21 mouse cellular contexts compared by ENCODE assay signal in genomic region chr1:170196211-170196610, GRCm38 (mm10). TPM values are rescaled to one million over a fixed set of nuclear protein-coding genes. Genes with fewer than 3 reads are reported as not detected.
"Had no signal": no experiment of that assay in that cellular context is flagged by ENCODE, and none has a peak within 500 bp of the region (broad histone marks: within the 10 kb centered on the region; RNA-seq: fewer than 3 reads in every experiment).

No protein-coding gene starts in this region.

- H3K9ac ChIP-seq: hindbrain, embryonic 14.5 days; intestine, embryonic 15.5 days; limb, embryonic 13.5 days; liver, embryonic 14.5 days; lung, embryonic 14.5 days; midbrain, embryonic 15.5 days; neural tube, embryonic 12.5 days had no signal

- ATAC-seq: intestine, embryonic 15.5 days; midbrain, embryonic 15.5 days had no signal

- H3K27me3 ChIP-seq: intestine, embryonic 15.5 days; limb, embryonic 13.5 days; midbrain, embryonic 15.5 days; neural tube, embryonic 12.5 days had no signal

- H3K4me1 ChIP-seq: intestine, embryonic 15.5 days; limb, embryonic 13.5 days; midbrain, embryonic 10.5 days; midbrain, embryonic 15.5 days; neural tube, embryonic 12.5 days had no signal

- H3K4me3 ChIP-seq: intestine, embryonic 15.5 days; limb, embryonic 13.5 days; midbrain, embryonic 10.5 days; midbrain, embryonic 15.5 days; neural tube, embryonic 12.5 days had no signal

- DNase-seq: left cerebral cortex, postnatal 4 days; lung, embryonic 14.5 days; lung, postnatal 10 days; lung, postnatal 4 days; thymus, postnatal 14 days had no signal

- H3K27ac ChIP-seq: hindbrain, embryonic 14.5 days; intestine, embryonic 15.5 days; limb, embryonic 13.5 days; liver, embryonic 14.5 days; midbrain, embryonic 10.5 days; midbrain, embryonic 15.5 days; neural tube, embryonic 12.5 days; stomach, postnatal 0 days had no signal

- H3K9me3 ChIP-seq: intestine, embryonic 15.5 days; limb, embryonic 13.5 days; midbrain, embryonic 10.5 days; midbrain, embryonic 15.5 days; neural tube, embryonic 12.5 days had no signal

- H3K4me2 ChIP-seq: hindbrain, embryonic 14.5 days; intestine, embryonic 15.5 days; limb, embryonic 13.5 days; lung, embryonic 14.5 days; midbrain, embryonic 15.5 days; neural tube, embryonic 12.5 days had no signal

RNA-seq across cellular contexts. Expression of gene Sh2d1b2, which starts 36.3 kb away (rescaled TPM):
- total RNA-seq: layer of hippocampus, adult 8-10 months; layer of hippocampus, postnatal 14 days; left cerebral cortex, adult 18-20 months; left cerebral cortex, postnatal 10 days; left cerebral cortex, postnatal 4 days; megakaryocyte, adult 5-6 weeks; monocyte, adult 5-6 weeks; neutrophil, adult 5-6 weeks had no signal
- polyA plus RNA-seq: hindbrain, embryonic 14.5 days; intestine, embryonic 15.5 days; large intestine, adult 2 months; liver, embryonic 14.5 days; lung, embryonic 14.5 days; midbrain, embryonic 10.5 days; midbrain, embryonic 15.5 days; neural tube, embryonic 12.5 days; stomach, postnatal 0 days had no signal
